Mouse (Mus musculus) cortical plate, adult 2 months (tissue): ENCODE data around the gene Alcam.

Experiments used
- CTCF ChIP-seq: fragments of 200-500 bp; IDR thresholded peaks from 2 replicates; pipeline ENCODE4 v1.5.1; 2011; ENCODE audit warnings: mild to moderate bottlenecking, control low read depth, low read length; ENCODE audit not compliant: insufficient read depth; ENCODE audit errors: extremely low read depth
- POLR2A ChIP-seq: fragments of 200-500 bp; IDR thresholded peaks from 2 replicates; pipeline ENCODE4 v1.6.1; 2011; ENCODE audit warnings: mild to moderate bottlenecking, low read length, control low read depth; ENCODE audit not compliant: insufficient read depth; ENCODE audit errors: extremely low read depth

- TF ChIP-seq CTCF (no peak), POLR2A (no peak)
Measured at GRCm38 (mm10) chr16:52418568-52419158, 35.2 kb downstream of the Alcam start.
